13 mouse cellular contexts compared by ENCODE assay signal in the genomic region with DNA sequence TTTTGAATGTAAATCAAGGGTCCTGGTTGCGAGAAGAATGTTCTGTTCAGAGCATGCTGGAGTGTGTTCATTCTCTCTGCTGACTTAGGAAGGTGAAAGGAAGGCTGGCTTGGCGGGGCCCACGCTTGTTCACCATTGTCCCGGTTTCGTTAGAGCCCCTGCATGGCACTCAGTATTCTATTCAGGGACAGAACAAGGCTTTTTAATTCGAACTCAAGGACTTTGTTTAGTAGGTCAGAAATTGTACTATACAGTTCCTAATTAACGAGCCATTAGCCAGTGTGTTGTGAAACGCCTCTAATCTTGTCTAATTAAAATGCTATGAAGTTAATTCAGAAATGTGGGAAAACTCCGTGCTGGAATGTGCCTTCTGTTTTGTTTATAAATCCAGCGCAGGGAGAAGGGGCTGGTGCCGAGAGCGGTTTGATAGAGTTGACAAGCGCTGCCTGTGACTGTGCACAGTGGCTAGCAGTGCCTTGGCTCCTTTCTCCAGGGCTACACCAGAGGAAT. TPM values are rescaled to one million over a fixed set of nuclear protein-coding genes. Genes with fewer than 3 reads are reported as not detected.
A peak's percentile ranks its signal among the peaks of the same experiment; 100 is the strongest.
DNase-seq lines count a peak whose midpoint lies in the region; ATAC-seq lines count a peak whose summit lies in the region.
"Had no signal": no experiment of that assay in that cellular context is flagged by ENCODE, and none has a peak within 500 bp of the region (broad histone marks: within the 10 kb centered on the region; RNA-seq: fewer than 3 reads in every experiment).

No protein-coding gene starts in this region.

- H3K9me3 ChIP-seq in heart, embryonic 14.5 days (ENCODE audit: control insufficient read depth, low read length): no peaks in the 10 kb centered on the region
- H3K9me3 ChIP-seq in embryonic facial prominence, embryonic 11.5 days (replicated peaks; ENCODE audit: control insufficient read depth, low read length): no peaks in the 10 kb centered on the region
- no peaks in the 10 kb centered on the region for H3K9me3 ChIP-seq in hindbrain, embryonic 11.5 days (ENCODE audit: control insufficient read depth, low read length)
- H3K9me3 ChIP-seq in midbrain, embryonic 15.5 days: no peaks in the 10 kb centered on the region
- H3K9me3 ChIP-seq in kidney, embryonic 15.5 days (replicated peaks): no peaks in the 10 kb centered on the region
- H3K9me3 ChIP-seq: heart, embryonic 10.5 days; liver, embryonic 12.5 days had no signal

- no peaks in the 10 kb centered on the region for H3K27me3 ChIP-seq in heart, embryonic 14.5 days (ENCODE audit: control insufficient read depth, insufficient read depth, low read length)
- H3K27me3 ChIP-seq in embryonic facial prominence, embryonic 11.5 days (ENCODE audit: control insufficient read depth, insufficient read depth, low read length): no peaks in the 10 kb centered on the region
- no peaks in the 10 kb centered on the region for H3K27me3 ChIP-seq in hindbrain, embryonic 11.5 days (ENCODE audit: control insufficient read depth, insufficient read depth, low read length)
- 0 out of 2 replicates have a peak, but pooled peaks cover 3% of the 10 kb centered on the region for H3K27me3 ChIP-seq in midbrain, embryonic 15.5 days (replicated peaks)
- H3K27me3 ChIP-seq in kidney, embryonic 15.5 days: no peaks in the 10 kb centered on the region
- H3K27me3 ChIP-seq: liver, embryonic 12.5 days had no signal

- 0 out of 2 replicates have a peak overlapping the region, but pooled peaks have one; percentile 3 for H3K9ac ChIP-seq in heart, embryonic 14.5 days (ENCODE audit: low read length)
- no peak overlapping the region for H3K9ac ChIP-seq in embryonic facial prominence, embryonic 11.5 days (replicated peaks; ENCODE audit: low read length)
- H3K9ac ChIP-seq in hindbrain, embryonic 11.5 days (ENCODE audit: low read depth, low read length): no peak overlapping the region
- no peak overlapping the region for H3K9ac ChIP-seq in midbrain, embryonic 15.5 days
- H3K9ac ChIP-seq in kidney, embryonic 15.5 days: no peak overlapping the region
- H3K9ac ChIP-seq: liver, embryonic 12.5 days had no signal

- H3K4me3 ChIP-seq in heart, embryonic 14.5 days (ENCODE audit: control insufficient read depth in 1 of 2, insufficient read depth in 1 of 2, low read depth in 1 of 2, low read length in 2 of 2): no peak overlapping the region
- H3K4me3 ChIP-seq in embryonic facial prominence, embryonic 11.5 days (ENCODE audit: low read depth, low read length): no peak overlapping the region
- no peak overlapping the region for H3K4me3 ChIP-seq in hindbrain, embryonic 11.5 days (ENCODE audit: low read depth, low read length)
- H3K4me3 ChIP-seq in midbrain, embryonic 15.5 days: no peak overlapping the region
- no peak overlapping the region for H3K4me3 ChIP-seq in kidney, embryonic 15.5 days (replicated peaks)
- H3K4me3 ChIP-seq: heart, embryonic 10.5 days; liver, embryonic 12.5 days had no signal

- 0 out of 2 replicates have a peak overlapping the region, but pooled peaks have one; percentile 23 for H3K4me2 ChIP-seq in heart, embryonic 14.5 days (ENCODE audit: low read length)
- H3K4me2 ChIP-seq in embryonic facial prominence, embryonic 11.5 days (ENCODE audit: low read depth, low read length): no peak overlapping the region
- H3K4me2 ChIP-seq in hindbrain, embryonic 11.5 days (replicated peaks; ENCODE audit: low read depth, low read length): no peak overlapping the region
- peak overlapping the region; percentile 35 for H3K4me2 ChIP-seq in midbrain, embryonic 15.5 days
- no peak overlapping the region for H3K4me2 ChIP-seq in kidney, embryonic 15.5 days
- H3K4me2 ChIP-seq: liver, embryonic 12.5 days had no signal

- no peak for ATAC-seq in heart, embryonic 14.5 days (ENCODE audit: insufficient number of reproducible peaks, insufficient read depth, low FRiP score, low read depth)
- ATAC-seq in embryonic facial prominence, embryonic 11.5 days (replicated peaks; ENCODE audit: insufficient number of reproducible peaks, low FRiP score, low TSS enrichment, low read depth): 0 out of 2 replicates have a peak, but pooled peaks have one; percentile 70
- no peak; the same call in 1 of the 2 replicates for ATAC-seq in hindbrain, embryonic 11.5 days (ENCODE audit: low FRiP score)
- ATAC-seq in midbrain, embryonic 15.5 days (replicated peaks): peak; percentile 67
- no peak for ATAC-seq in kidney, embryonic 15.5 days (replicated peaks; ENCODE audit: low FRiP score)
- ATAC-seq: liver, embryonic 12.5 days had no signal

- peaks cover 12% of the 10 kb centered on the region for H3K36me3 ChIP-seq in heart, embryonic 14.5 days (ENCODE audit: control insufficient read depth, insufficient read depth, low read length)
- peaks cover 5% of the 10 kb centered on the region for H3K36me3 ChIP-seq in embryonic facial prominence, embryonic 11.5 days (replicated peaks; ENCODE audit: control insufficient read depth, insufficient read depth, low read depth, low read length)
- H3K36me3 ChIP-seq in hindbrain, embryonic 11.5 days (ENCODE audit: control insufficient read depth, insufficient read depth, low read length): peaks cover 5% of the 10 kb centered on the region
- no peaks in the 10 kb centered on the region for H3K36me3 ChIP-seq in midbrain, embryonic 15.5 days (replicated peaks)
- H3K36me3 ChIP-seq in kidney, embryonic 15.5 days: peaks cover 29% of the 10 kb centered on the region

- DNase-seq in heart, adult 9 months (ENCODE audit: low spot score in 2 of 2): no peak
- no peak for DNase-seq in embryonic facial prominence, embryonic 11.5 days (ENCODE audit: low spot score)
- peak; percentile 25 for DNase-seq in hindbrain, embryonic 11.5 days (ENCODE audit: low spot score)
- no peak for DNase-seq in spleen, adult 12 weeks (ENCODE audit: low spot score)
- DNase-seq in frontal cortex, postnatal 36 days (ENCODE audit: low spot score in 2 of 2): no peak
- DNase-seq: adrenal gland, adult 2 months; kidney, adult 8-10 months; layer of hippocampus, postnatal 36 days had no signal

- peaks cover 0 to 6% of the 10 kb centered on the region in 2 experiments; a peak in 1 of 4 replicates for H3K4me1 ChIP-seq in heart, embryonic 14.5 days (ENCODE audit: control insufficient read depth in 2 of 2, insufficient read depth in 2 of 2, low read length in 2 of 2)
- no peaks in the 10 kb centered on the region for H3K4me1 ChIP-seq in embryonic facial prominence, embryonic 11.5 days (ENCODE audit: control insufficient read depth, insufficient read depth, low read length)
- H3K4me1 ChIP-seq in hindbrain, embryonic 11.5 days (replicated peaks; ENCODE audit: control insufficient read depth, insufficient read depth, low read length): 0 out of 2 replicates have a peak, but pooled peaks cover 6% of the 10 kb centered on the region
- H3K4me1 ChIP-seq in midbrain, embryonic 15.5 days: peaks cover 14% of the 10 kb centered on the region
- H3K4me1 ChIP-seq in kidney, embryonic 15.5 days: no peaks in the 10 kb centered on the region; the same call in 1 of the 2 replicates
- H3K4me1 ChIP-seq: liver, embryonic 12.5 days had no signal

- no peak overlapping the region for H3K27ac ChIP-seq in heart, embryonic 14.5 days (replicated peaks in 1 of 2; ENCODE audit: control insufficient read depth in 1 of 2, insufficient read depth in 1 of 2, low read depth in 2 of 2, low read length in 2 of 2)
- no peak overlapping the region for H3K27ac ChIP-seq in embryonic facial prominence, embryonic 11.5 days (replicated peaks; ENCODE audit: low read depth, low read length)
- no peak overlapping the region for H3K27ac ChIP-seq in hindbrain, embryonic 11.5 days (ENCODE audit: low read depth, low read length)
- peak overlapping the region; percentile 20; the same call in 1 of the 2 replicates for H3K27ac ChIP-seq in midbrain, embryonic 15.5 days
- H3K27ac ChIP-seq in kidney, embryonic 15.5 days: no peak overlapping the region
- H3K27ac ChIP-seq: heart, embryonic 10.5 days; liver, embryonic 12.5 days had no signal

- 56% methylated on average over 13 of the region's 13 CpGs for WGBS in heart, embryonic 14.5 days
- 60% methylated on average over 13 of the region's 13 CpGs for WGBS in embryonic facial prominence, embryonic 11.5 days
- WGBS in hindbrain, embryonic 11.5 days: 50% methylated on average over 13 of the region's 13 CpGs
- WGBS in midbrain, embryonic 15.5 days: 13% methylated on average over 13 of the region's 13 CpGs
- WGBS in kidney, embryonic 15.5 days: 78% methylated on average over 13 of the region's 13 CpGs

RNA-seq across cellular contexts. Expression of a gene that starts 47.1 kb away (rescaled TPM):
- polyA plus RNA-seq in heart, embryonic 14.5 days (2014; fragmentation: Nextera tagmentation; extraction: Ambion mirVana): 0.82 and 1.1 TPM in 2 replicates
- polyA plus RNA-seq in embryonic facial prominence, embryonic 11.5 days (2014; fragmentation: Nextera tagmentation; extraction: Ambion mirVana): 3.8 and 3.9 TPM in 2 replicates
- polyA plus RNA-seq in hindbrain, embryonic 11.5 days (2014; fragmentation: Nextera tagmentation; extraction: Ambion mirVana): 4.7 and 5.4 TPM in 2 replicates
- polyA plus RNA-seq in midbrain, embryonic 15.5 days (2015; fragmentation: Nextera tagmentation; extraction: Ambion mirVana): 0.45 and 0.47 TPM in 2 replicates
- 2.1 and 2.6 TPM in 2 replicates for polyA plus RNA-seq in kidney, embryonic 15.5 days (2015; fragmentation: Nextera tagmentation; extraction: Ambion mirVana)

Comparison
In these comparisons a context has a peak if more than half of its experiments do, and no peak if none do; other contexts are left out.
1. ATAC-seq: peak in embryonic facial prominence, embryonic 11.5 days (single experiment) and midbrain, embryonic 15.5 days (single experiment); none in heart, embryonic 14.5 days (single experiment), hindbrain, embryonic 11.5 days (single experiment) and kidney, embryonic 15.5 days (single experiment).
2. H3K4me2 ChIP-seq: peak in heart, embryonic 14.5 days (single experiment) and midbrain, embryonic 15.5 days (single experiment); none in embryonic facial prominence, embryonic 11.5 days (single experiment), hindbrain, embryonic 11.5 days (single experiment) and kidney, embryonic 15.5 days (single experiment).